Mouse (Mus musculus) hindbrain, embryonic 11.5 days (tissue): ENCODE data around the gene Tars. TPM values are rescaled to one million over a fixed set of nuclear protein-coding genes. Genes with fewer than 3 reads are reported as not detected.
A peak's percentile ranks its signal among the peaks of the same experiment; 100 is the strongest.

Experiments used
- ATAC-seq: fragments of 200-750 bp; cut with Nextera tagmentation; 2 replicates; pipeline ENCODE4 v1.8.0; 2017; ENCODE audit warnings: mild to moderate bottlenecking, moderate TSS enrichment, moderate library complexity; ENCODE audit not compliant: low FRiP score
- DNase-seq: peaks from one replicate; pipeline ENCODE4 v3.0.0-alpha.2; 2015; ENCODE audit warnings: low spot score
- H3K27ac ChIP-seq: fragments of 300-500 bp; sonication (generic); 2 replicates; pipeline ENCODE4 v1.5.1; 2014; ENCODE audit warnings: mild to moderate bottlenecking, low read depth, low read length
- H3K27me3 ChIP-seq: fragments of 300-500 bp; sonication (generic); 2 replicates; pipeline ENCODE4 v1.6.1; 2014; ENCODE audit warnings: mild to moderate bottlenecking, low read length, moderate library complexity, mixed read lengths; ENCODE audit not compliant: control insufficient read depth, insufficient read depth
- H3K36me3 ChIP-seq: fragments of 300-500 bp; sonication (generic); 2 replicates; pipeline ENCODE4 v1.6.1; 2014; ENCODE audit warnings: mild to moderate bottlenecking, low read length, moderate library complexity, mixed read lengths; ENCODE audit not compliant: control insufficient read depth, insufficient read depth
- H3K4me1 ChIP-seq: fragments of 300-500 bp; sonication (generic); replicated peaks from 2 replicates; pipeline ENCODE4 v1.6.1; 2014; ENCODE audit warnings: low read length, mixed read lengths; ENCODE audit not compliant: control insufficient read depth, insufficient read depth
- H3K4me2 ChIP-seq: fragments of 300-500 bp; sonication (generic); replicated peaks from 2 replicates; pipeline ENCODE4 v1.6.1; 2014; ENCODE audit warnings: mild to moderate bottlenecking, low read depth, low read length
- H3K4me3 ChIP-seq: fragments of 300-500 bp; sonication (generic); 2 replicates; pipeline ENCODE4 v1.5.1; 2014; ENCODE audit warnings: low read depth, low read length
- H3K9ac ChIP-seq: fragments of 300-500 bp; sonication (generic); 2 replicates; pipeline ENCODE4 v1.6.1; 2014; ENCODE audit warnings: low read depth, low read length
- H3K9me3 ChIP-seq: fragments of 300-500 bp; sonication (generic); 2 replicates; pipeline ENCODE4 v1.6.1; 2016; ENCODE audit warnings: low read length; ENCODE audit not compliant: control insufficient read depth
- WGBS: fragments of 180-500 bp; shearing (Covaris S2); extraction: QIAGEN DNeasy Blood & Tissue Kit; methylation state at CpG from one replicate; pipeline ENCODE4 v1.1.7; 2014; 5-methylcytosine and 5-hydroxymethylcytosine counted together
- polyA plus RNA-seq: library from polyadenylated mRNA; unstranded; fragments of >200 nt; fragmentation: Nextera tagmentation; extraction: Ambion mirVana; gene quantifications from 2 replicates; pipeline ENCODE4 v1.2.1, GENCODE M21; 2014

Gene Tars
- 84.6 and 94.7 TPM in 2 replicates for polyA plus RNA-seq

GRCm38 (mm10) chr15:11399356-11400067 lies at the start of gene Tars:
Tars (minus strand) TSS chr15:11399665.
- H3K4me2 ChIP-seq = peak within 1 kb of the TSS; percentile 72
- H3K4me1 ChIP-seq = peaks cover 3% of the 10 kb centered on the region; the same call in 1 of the 2 replicates
- under 1% methylated on average over 42 of the region's 42 CpGs for WGBS
- no peaks in the 10 kb centered on the region for H3K9me3 ChIP-seq
- ATAC-seq = peak; percentile 100
- no peak within 1 kb of the TSS for H3K27ac ChIP-seq
- peak; percentile 98 for DNase-seq
- 0 out of 2 replicates have a peak, but pooled peaks cover 3% of the 10 kb centered on the region for H3K27me3 ChIP-seq
- peak within 1 kb of the TSS; percentile 77 for H3K4me3 ChIP-seq
- H3K9ac ChIP-seq = peak within 1 kb of the TSS; percentile 83
- no peaks in the 10 kb centered on the region for H3K36me3 ChIP-seq

GRCm38 (mm10) chr15:11437361-11437760 lies 37.9 kb upstream of the Tars start:
- H3K9ac ChIP-seq = no peak overlapping the region
- no peak for DNase-seq
- H3K9me3 ChIP-seq = no peaks in the 10 kb centered on the region
- H3K4me3 ChIP-seq = no peak overlapping the region
- ATAC-seq = no peak
- H3K4me1 ChIP-seq = no peaks in the 10 kb centered on the region
- no peaks in the 10 kb centered on the region for H3K27me3 ChIP-seq
- H3K36me3 ChIP-seq = no peaks in the 10 kb centered on the region
- H3K27ac ChIP-seq = no peak overlapping the region
- H3K4me2 ChIP-seq = no peak overlapping the region
- WGBS = 89% methylated on average over 4 of the region's 4 CpGs

- 94% methylated on average over 15 of the region's 15 CpGs for WGBS
- no peak overlapping the region for H3K9ac ChIP-seq
These were observed 37.3 kb upstream of the Tars start for GRCm38 (mm10) chr15:11436709-11437280.

GRCm38 (mm10) chr15:11426899-11427298 lies 27.4 kb upstream of the Tars start:
- ATAC-seq = no peak
- H3K4me2 ChIP-seq = no peak overlapping the region
- 84% methylated on average over 2 of the region's 2 CpGs for WGBS

More at GRCm38 (mm10) chr15:11436709-11437280, 37.3 kb upstream of the Tars start:
- H3K4me2 ChIP-seq = no peak overlapping the region
- ATAC-seq (no peak), DNase-seq (no peak)
- H3K27me3 ChIP-seq = no peaks in the 10 kb centered on the region
- H3K4me3 ChIP-seq = no peak overlapping the region
- no peaks in the 10 kb centered on the region for H3K36me3 ChIP-seq
- H3K4me1 ChIP-seq = no peaks in the 10 kb centered on the region
- no peak overlapping the region for H3K27ac ChIP-seq
- H3K9me3 ChIP-seq = no peaks in the 10 kb centered on the region

GRCm38 (mm10) chr15:11413484-11413883 lies 14.0 kb upstream of the Tars start:
- WGBS = 83% methylated on average over 1 of the region's 1 CpGs
- no peaks in the 10 kb centered on the region for H3K36me3 ChIP-seq
- DNase-seq (no peak), ATAC-seq (no peak)
- H3K9ac ChIP-seq = no peak overlapping the region
- H3K4me3 ChIP-seq = no peak overlapping the region
- H3K4me2 ChIP-seq = no peak overlapping the region
- no peak overlapping the region for H3K27ac ChIP-seq
- no peaks in the 10 kb centered on the region for H3K27me3 ChIP-seq
- no peaks in the 10 kb centered on the region for H3K9me3 ChIP-seq
- no peaks in the 10 kb centered on the region for H3K4me1 ChIP-seq

More at GRCm38 (mm10) chr15:11426899-11427298, 27.4 kb upstream of the Tars start:
- no peaks in the 10 kb centered on the region for H3K9me3 ChIP-seq
- H3K4me3 ChIP-seq = no peak overlapping the region
- no peaks in the 10 kb centered on the region for H3K36me3 ChIP-seq
- no peaks in the 10 kb centered on the region for H3K27me3 ChIP-seq
- H3K9ac ChIP-seq = no peak overlapping the region
- no peaks in the 10 kb centered on the region for H3K4me1 ChIP-seq
- DNase-seq = no peak
- H3K27ac ChIP-seq = no peak overlapping the region

- no peaks in the 10 kb centered on the region for H3K27me3 ChIP-seq
- H3K4me2 ChIP-seq = no peak overlapping the region
- H3K36me3 ChIP-seq = no peaks in the 10 kb centered on the region
- no peaks in the 10 kb centered on the region for H3K9me3 ChIP-seq
- no peaks in the 10 kb centered on the region for H3K4me1 ChIP-seq
- DNase-seq (no peak), ATAC-seq (no peak)
- H3K9ac ChIP-seq = no peak overlapping the region
- 73% methylated on average over 2 of the region's 2 CpGs for WGBS
- H3K27ac ChIP-seq = no peak overlapping the region
- no peak overlapping the region for H3K4me3 ChIP-seq
These were observed 13.1 kb upstream of the Tars start for GRCm38 (mm10) chr15:11412542-11412941.

GRCm38 (mm10) chr15:11411846-11412245 lies 12.4 kb upstream of the Tars start:
- H3K27ac ChIP-seq = no peak overlapping the region
- DNase-seq = no peak

GRCm38 (mm10) chr15:11408155-11408826 lies 8.8 kb upstream of the Tars start:
- no peak overlapping the region for H3K4me2 ChIP-seq
- 46% methylated on average over 7 of the region's 7 CpGs for WGBS
- no peak for ATAC-seq

More at GRCm38 (mm10) chr15:11411846-11412245, 12.4 kb upstream of the Tars start:
- H3K4me2 ChIP-seq = no peak overlapping the region
- no peak overlapping the region for H3K4me3 ChIP-seq
- no peak for ATAC-seq
- WGBS = 90% methylated on average over 7 of the region's 7 CpGs
- no peaks in the 10 kb centered on the region for H3K4me1 ChIP-seq
- no peaks in the 10 kb centered on the region for H3K27me3 ChIP-seq
- no peaks in the 10 kb centered on the region for H3K36me3 ChIP-seq
- no peaks in the 10 kb centered on the region for H3K9me3 ChIP-seq
- H3K9ac ChIP-seq = no peak overlapping the region

More at GRCm38 (mm10) chr15:11408155-11408826, 8.8 kb upstream of the Tars start:
- H3K36me3 ChIP-seq = no peaks in the 10 kb centered on the region
- H3K27ac ChIP-seq = no peak overlapping the region
- H3K4me3 ChIP-seq = no peak overlapping the region
- 0 out of 2 replicates have a peak, but pooled peaks cover 3% of the 10 kb centered on the region for H3K27me3 ChIP-seq
- no peaks in the 10 kb centered on the region for H3K9me3 ChIP-seq
- no peaks in the 10 kb centered on the region for H3K4me1 ChIP-seq
- H3K9ac ChIP-seq = no peak overlapping the region
- peak; percentile 56 for DNase-seq
